ENCODE assay signal across 19 mouse cellular contexts in the genomic region with DNA sequence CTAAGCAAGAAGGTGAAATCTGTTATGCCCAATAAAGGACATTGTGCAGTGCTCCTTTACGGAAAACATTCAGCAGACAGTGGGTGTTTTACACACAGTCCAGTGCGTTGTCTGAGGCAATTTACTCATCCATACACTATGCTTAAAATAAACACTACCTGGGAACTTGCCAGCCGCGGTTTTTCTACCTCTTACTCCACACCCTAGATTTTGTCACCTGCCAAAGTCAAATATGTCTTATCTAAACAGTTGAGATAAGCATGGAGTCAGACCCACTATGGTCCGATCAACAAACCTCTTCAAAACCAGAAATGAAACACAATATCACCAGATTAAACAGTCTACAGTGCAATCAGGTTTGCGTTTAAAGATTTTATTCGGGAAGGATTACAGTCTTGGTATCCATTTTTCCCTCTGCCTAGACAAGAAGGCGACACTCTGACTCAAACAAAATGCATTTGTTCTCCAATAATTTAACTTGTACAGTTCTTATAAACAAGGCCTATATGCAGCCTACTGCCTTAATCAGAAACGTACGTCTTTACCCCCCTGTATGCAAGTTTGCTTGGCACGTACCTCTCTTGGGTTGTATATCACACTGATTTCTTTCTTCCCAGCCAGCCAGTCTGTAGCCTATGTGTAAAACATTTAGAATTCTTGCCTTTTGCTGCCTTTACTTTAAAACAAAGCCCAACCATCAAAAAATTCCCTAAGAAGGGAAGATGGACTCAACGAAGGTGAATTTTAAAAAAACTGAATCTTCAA.
DNase-seq lines count a peak whose midpoint lies in the region; ATAC-seq lines count a peak whose summit lies in the region.
"Had no signal": no experiment of that assay in that cellular context is flagged by ENCODE, and none has a peak within 500 bp of the region (broad histone marks: within the 10 kb centered on the region; RNA-seq: fewer than 3 reads in every experiment).

No protein-coding gene starts in this region.

- no peak overlapping the region for H3K4me2 ChIP-seq in liver, embryonic 16.5 days (ENCODE audit: low read depth, low read length)
- H3K4me2 ChIP-seq in liver, embryonic 12.5 days: no peak overlapping the region
- H3K4me2 ChIP-seq in forebrain, embryonic 16.5 days (ENCODE audit: low read length): no peak overlapping the region
- H3K4me2 ChIP-seq: hindbrain, embryonic 12.5 days; liver, embryonic 13.5 days had no signal

- H3K4me3 ChIP-seq in liver, embryonic 16.5 days (ENCODE audit: low read depth, low read length): no peak overlapping the region
- H3K4me3 ChIP-seq in liver, embryonic 12.5 days: no peak overlapping the region
- H3K4me3 ChIP-seq in forebrain, embryonic 16.5 days (replicated peaks; ENCODE audit: low read length): no peak overlapping the region
- H3K4me3 ChIP-seq: hindbrain, embryonic 12.5 days; left cerebral cortex, adult 2 months; limb, embryonic 10.5 days; liver, embryonic 13.5 days had no signal

- no peaks in the 10 kb centered on the region for H3K4me1 ChIP-seq in liver, embryonic 16.5 days (ENCODE audit: control insufficient read depth, low read depth, low read length)
- H3K4me1 ChIP-seq in liver, embryonic 12.5 days: no peaks in the 10 kb centered on the region
- no peaks in the 10 kb centered on the region for H3K4me1 ChIP-seq in forebrain, embryonic 16.5 days (replicated peaks; ENCODE audit: control insufficient read depth, insufficient read depth, low read length)
- H3K4me1 ChIP-seq: hindbrain, embryonic 12.5 days; liver, embryonic 13.5 days had no signal

- no peak overlapping the region for H3K9ac ChIP-seq in liver, embryonic 16.5 days (ENCODE audit: low read depth, low read length)
- H3K9ac ChIP-seq in liver, embryonic 12.5 days: no peak overlapping the region
- H3K9ac ChIP-seq in forebrain, embryonic 16.5 days (replicated peaks; ENCODE audit: low read depth, low read length): no peak overlapping the region
- H3K9ac ChIP-seq: forebrain, postnatal 0 days; hindbrain, embryonic 12.5 days; liver, embryonic 13.5 days had no signal

- 0 out of 2 replicates have a peak, but pooled peaks have one; percentile 16 for ATAC-seq in liver, embryonic 16.5 days (ENCODE audit: low read depth)
- no peak for ATAC-seq in liver, embryonic 12.5 days
- no peak for ATAC-seq in forebrain, embryonic 16.5 days
- ATAC-seq: forebrain, postnatal 0 days; inflammation-experienced regulatory T-cells, adult 6 months; midbrain, embryonic 16.5 days had no signal

- WGBS in liver, embryonic 16.5 days (ENCODE audit: insufficient replicate concordance): 71% methylated on average over 12 of the region's 12 CpGs
- WGBS in liver, embryonic 12.5 days (ENCODE audit: insufficient replicate concordance): 66% methylated on average over 12 of the region's 12 CpGs
- WGBS in forebrain, embryonic 16.5 days: 88% methylated on average over 12 of the region's 12 CpGs

- H3K9me3 ChIP-seq in liver, embryonic 16.5 days (replicated peaks; ENCODE audit: control insufficient read depth, low read length): no peaks in the 10 kb centered on the region
- no peaks in the 10 kb centered on the region for H3K9me3 ChIP-seq in liver, embryonic 12.5 days (replicated peaks)
- no peaks in the 10 kb centered on the region for H3K9me3 ChIP-seq in forebrain, embryonic 16.5 days (ENCODE audit: control insufficient read depth, low read length)
- H3K9me3 ChIP-seq: hindbrain, embryonic 12.5 days; limb, embryonic 10.5 days; liver, embryonic 13.5 days had no signal

- H3K27me3 ChIP-seq in liver, embryonic 16.5 days (ENCODE audit: control insufficient read depth, insufficient read depth, low read depth, low read length): no peaks in the 10 kb centered on the region
- no peaks in the 10 kb centered on the region for H3K27me3 ChIP-seq in liver, embryonic 12.5 days (replicated peaks)
- H3K27me3 ChIP-seq in forebrain, embryonic 16.5 days (replicated peaks; ENCODE audit: control insufficient read depth, insufficient read depth, low read length): no peaks in the 10 kb centered on the region
- H3K27me3 ChIP-seq: hindbrain, embryonic 12.5 days; liver, embryonic 13.5 days had no signal

- peak; percentile 49 to 56 for DNase-seq in lung, adult 18-20 months
- DNase-seq in lung, postnatal 25 days (ENCODE audit: low spot score): peak; percentile 33
- DNase-seq in layer of hippocampus, adult 11-12 months (ENCODE audit: low spot score): no peak
- no peak for DNase-seq in natural killer cell, adult 2 months (ENCODE audit: low spot score in 2 of 2)
- DNase-seq: adrenal gland, adult 8-10 months; cerebellum, postnatal 25 days; forebrain, postnatal 0 days; heart, postnatal 10 days; liver, embryonic 13.5 days; thymus, postnatal 4 days had no signal

- no peaks in the 10 kb centered on the region for H3K36me3 ChIP-seq in liver, embryonic 16.5 days (ENCODE audit: control insufficient read depth, insufficient read depth)
- no peaks in the 10 kb centered on the region for H3K36me3 ChIP-seq in liver, embryonic 12.5 days
- H3K36me3 ChIP-seq in forebrain, embryonic 16.5 days (ENCODE audit: control insufficient read depth, insufficient read depth): no peaks in the 10 kb centered on the region
- H3K36me3 ChIP-seq: limb, embryonic 10.5 days; liver, embryonic 13.5 days had no signal

- no peak overlapping the region for H3K27ac ChIP-seq in liver, embryonic 16.5 days (ENCODE audit: low read length)
- no peak overlapping the region for H3K27ac ChIP-seq in liver, embryonic 12.5 days
- no peak overlapping the region for H3K27ac ChIP-seq in forebrain, embryonic 16.5 days (ENCODE audit: low read length)
- H3K27ac ChIP-seq: hindbrain, embryonic 12.5 days; kidney, postnatal 0 days; left cerebral cortex, adult 2 months; limb, embryonic 10.5 days; liver, embryonic 13.5 days had no signal

Comparison
In these comparisons a context has a peak if more than half of its experiments do, and no peak if none do; other contexts are left out.
1. DNase-seq: peak in lung, adult 18-20 months (2 of 2) and lung, postnatal 25 days (single experiment); none in layer of hippocampus, adult 11-12 months (single experiment) and natural killer cell, adult 2 months (0 of 2).